Mouse (Mus musculus) neutrophil, adult 83 days (primary cell): ENCODE measurements around the gene Fgd3. TPM values are rescaled to one million over a fixed set of nuclear protein-coding genes. Genes with fewer than 3 reads are reported as not detected.

Experiments used
- total RNA-seq, 2 experiments: library from RNA; stranded (reverse); gene quantifications; one replicate each; pipeline ENCODE4 v1.2.4; 2023

Fgd3 gene
- total RNA-seq: 10 to 100 TPM; 89.1 to 99.3 TPM

DNA sequence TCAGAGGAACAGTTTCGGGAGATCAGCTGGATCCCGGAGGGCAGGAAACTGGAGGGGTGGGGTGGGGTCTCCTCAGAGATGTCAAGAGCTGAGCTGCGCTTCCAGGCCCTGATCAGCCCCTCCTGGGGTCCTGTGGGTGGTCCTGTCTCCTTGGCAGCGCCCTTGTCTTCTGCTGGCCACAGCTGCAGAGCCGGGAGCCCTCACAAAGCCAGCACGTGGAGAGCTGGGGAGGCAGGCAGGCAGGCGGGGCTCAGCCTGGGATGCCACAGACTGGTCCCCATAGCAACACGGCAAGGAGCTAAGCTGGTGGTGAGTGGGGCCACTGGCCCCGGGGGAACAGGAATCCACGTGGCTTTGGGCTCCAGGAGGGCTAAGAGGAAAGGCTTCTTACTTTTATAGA is at the start of gene Fgd3:
Gene Fgd3 (minus strand): TSS at position 272 of the 400 bp plus-strand sequence.

DNA sequence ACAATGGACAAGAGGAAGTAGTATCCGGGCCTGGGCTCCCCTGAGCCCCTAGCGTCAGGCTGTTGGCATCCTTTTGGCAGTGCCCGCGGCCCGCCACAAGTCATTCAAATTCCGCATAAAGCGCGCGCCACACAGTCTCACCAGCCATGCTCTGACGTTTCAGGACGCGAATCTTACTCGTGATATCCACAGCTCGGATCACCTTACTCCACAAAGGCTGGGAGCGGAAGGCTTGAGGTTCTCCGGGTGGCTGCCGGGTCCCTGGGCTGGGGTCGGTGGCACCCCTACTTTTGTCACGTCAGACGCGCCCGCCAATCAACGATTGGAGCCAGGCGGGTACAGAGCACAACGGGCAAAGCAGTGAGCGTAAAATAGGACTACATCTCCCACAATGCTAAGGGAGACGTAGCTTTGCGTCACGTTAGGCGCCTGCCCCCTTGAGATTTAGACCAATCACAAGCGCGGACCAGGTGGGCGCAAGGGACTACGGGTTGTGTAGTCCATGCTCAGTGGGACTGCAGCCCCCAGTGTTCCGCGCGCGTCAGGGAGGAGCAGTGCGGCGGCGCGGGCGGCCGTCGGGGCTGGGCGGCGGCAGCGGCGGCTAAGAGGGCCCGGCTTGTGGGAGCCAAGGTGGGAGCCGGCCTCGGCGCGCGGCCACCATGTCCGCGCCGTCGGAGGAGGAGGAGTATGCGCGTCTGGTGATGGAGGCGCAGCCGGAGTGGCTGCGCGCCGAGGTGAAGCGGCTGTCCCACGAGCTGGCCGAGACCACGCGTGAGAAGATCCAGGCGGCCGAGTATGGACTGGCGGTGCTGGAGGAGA is 21.1 kb upstream of the Fgd3 start, which contains the start of gene Bicd2:
Gene Bicd2 (plus strand): TSS at position 574 of the 819 bp plus-strand sequence.

DNA sequence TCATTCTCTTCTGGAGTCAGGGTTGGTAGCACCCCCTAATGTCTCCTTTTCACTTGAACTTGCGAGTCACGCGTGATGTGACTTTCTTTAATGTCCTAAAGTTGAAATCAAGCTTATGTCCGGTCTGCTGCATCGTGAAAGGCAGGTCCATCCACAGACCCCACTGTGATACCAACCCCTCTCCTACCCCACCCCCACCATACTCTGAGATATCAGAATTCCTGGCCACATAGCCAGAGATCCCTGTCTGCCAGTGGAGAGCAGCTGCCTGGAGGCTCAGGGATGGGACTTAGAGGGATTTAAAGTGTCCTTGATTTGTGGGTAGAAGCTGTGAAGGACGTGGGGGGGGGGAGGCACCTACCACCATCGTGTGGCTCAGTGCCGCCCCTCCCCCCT is 71.6 kb downstream of the Fgd3 start, which contains the start of gene Susd3:
Gene Susd3 (minus strand): TSS at position 240 of the 396 bp plus-strand sequence.

DNA sequence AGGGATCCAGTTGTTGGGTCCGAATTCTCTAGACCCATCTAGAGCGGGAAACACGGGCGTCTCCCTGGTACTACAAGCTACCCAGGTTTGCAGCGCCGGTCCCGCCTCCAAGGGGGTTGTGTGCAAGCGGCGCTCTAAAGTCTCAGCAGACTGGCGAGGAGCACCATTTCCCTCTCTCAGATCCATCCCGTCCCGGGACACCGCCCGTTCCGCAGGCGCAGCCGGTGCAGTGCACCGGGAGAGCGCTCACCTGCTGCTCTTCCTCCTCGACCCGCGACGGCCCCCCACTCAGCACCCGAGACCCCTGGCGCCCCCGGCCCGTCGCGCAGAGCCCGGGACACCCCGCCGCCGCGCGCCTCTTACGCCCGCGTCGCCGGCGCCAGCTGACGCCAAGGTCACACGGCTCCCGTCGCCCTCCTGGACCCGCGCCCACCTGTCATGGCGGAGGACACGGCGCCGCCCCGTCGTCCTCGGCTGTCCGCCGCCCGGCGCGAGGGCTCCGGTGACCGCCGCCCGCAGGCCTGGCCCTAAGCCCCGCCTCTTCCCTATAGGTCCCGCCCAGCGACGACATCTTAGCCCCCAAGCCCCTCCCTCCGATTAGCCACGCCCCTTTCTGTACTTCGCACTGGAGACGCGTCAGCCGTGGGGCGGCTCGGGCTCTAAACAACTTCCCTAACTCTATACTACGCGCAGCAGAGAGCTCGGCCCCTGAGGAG is 104.4 kb downstream of the Fgd3 start, which contains the start of gene Card19:
Gene Card19 (minus strand): TSS at position 534 of the 716 bp plus-strand sequence.

Other genes with a start within 250 kb of the Fgd3 start
- under 1 TPM; 0.15 to 0.33 TPM for gene Wnk2, start 172.3 kb downstream of the Fgd3 start, total RNA-seq
- 10 to 100 TPM; 81.9 to 93.3 TPM for gene Ninj1, start 132.8 kb downstream of the Fgd3 start, total RNA-seq
- 100 to 1,000 TPM; 132 to 146 TPM for gene Card19, start 104.3 kb downstream of the Fgd3 start, total RNA-seq
- 10 to 100 TPM; 35.0 to 37.8 TPM for gene Susd3, start 71.6 kb downstream of the Fgd3 start, total RNA-seq
- gene Bicd2, start 21.3 kb upstream of the Fgd3 start, total RNA-seq: 10 to 100 TPM; 16.5 to 16.9 TPM
- 1 to 10 TPM; 4.6 to 5.1 TPM for gene Ippk, start 100.9 kb upstream of the Fgd3 start, total RNA-seq
- gene Tes3-ps, start 173.0 kb upstream of the Fgd3 start, total RNA-seq: 1 to 10 TPM in 1 of 2 experiments, under 1 TPM in 1; 0.88 to 1.0 TPM
- not detected for gene Ecm2, start 184.5 kb upstream of the Fgd3 start, total RNA-seq
- not detected for gene Aspn, start 224.1 kb upstream of the Fgd3 start, total RNA-seq